Mouse (Mus musculus) cerebellum, adult 2 months (tissue): Measurements from ENCODE around the gene Nav3. TPM values are rescaled to one million over a fixed set of nuclear protein-coding genes. Genes with fewer than 3 reads are reported as not detected.
A peak's percentile ranks its signal among the peaks of the same experiment; 100 is the strongest.

Source experiments
- DNase-seq, 2 experiments: peaks; one replicate each; pipeline ENCODE4 v3.0.0; 2021
- H3K27ac ChIP-seq: fragments of 200-500 bp; 2 replicates; pipeline ENCODE4 v1.5.1; 2012; ENCODE audit warnings: low read length, control low read depth, inconsistent platforms; ENCODE audit not compliant: insufficient read depth
- H3K27me3 ChIP-seq: fragments of 200-500 bp; 2 replicates; pipeline ENCODE4 v1.6.1; 2012; ENCODE audit warnings: inconsistent platforms, mild to moderate bottlenecking, low read length, moderate library complexity; ENCODE audit not compliant: control insufficient read depth, insufficient read depth
- H3K4me1 ChIP-seq: fragments of 200-500 bp; 2 replicates; pipeline ENCODE4 v1.6.1; 2011; ENCODE audit warnings: low read length; ENCODE audit not compliant: control insufficient read depth, insufficient read depth
- H3K4me3 ChIP-seq: fragments of 200-500 bp; replicated peaks from 2 replicates; pipeline ENCODE3; 2011; ENCODE audit warnings: mild to moderate bottlenecking, low read depth, low read length, control low read depth; ENCODE audit not compliant: insufficient read depth
- CTCF ChIP-seq: fragments of 200-500 bp; IDR thresholded peaks from 2 replicates; pipeline ENCODE4 v1.5.1; 2011; ENCODE audit warnings: low read depth, mild to moderate bottlenecking, control low read depth, low read length, moderate library complexity, borderline replicate concordance; ENCODE audit not compliant: insufficient read depth
- POLR2A ChIP-seq: fragments of 200-500 bp; IDR thresholded peaks from 2 replicates; pipeline ENCODE4 v1.6.1; 2011; ENCODE audit warnings: low read length, control low read depth, borderline replicate concordance; ENCODE audit not compliant: insufficient read depth
- WGBS: fragments of 180-500 bp; shearing (Covaris S2); methylation state at CpG from one replicate; pipeline ENCODE4 v1.1.7; 2018; 5-methylcytosine and 5-hydroxymethylcytosine counted together
- polyA plus RNA-seq: library from polyadenylated mRNA; depleted of rRNA; stranded (reverse); fragments of >200 nt; gene quantifications from 2 replicates; pipeline ENCODE4 v1.2.3, GENCODE M21; 2012

Nav3 gene
- polyA plus RNA-seq, 1 experiment, result 10.6 TPM

DNA sequence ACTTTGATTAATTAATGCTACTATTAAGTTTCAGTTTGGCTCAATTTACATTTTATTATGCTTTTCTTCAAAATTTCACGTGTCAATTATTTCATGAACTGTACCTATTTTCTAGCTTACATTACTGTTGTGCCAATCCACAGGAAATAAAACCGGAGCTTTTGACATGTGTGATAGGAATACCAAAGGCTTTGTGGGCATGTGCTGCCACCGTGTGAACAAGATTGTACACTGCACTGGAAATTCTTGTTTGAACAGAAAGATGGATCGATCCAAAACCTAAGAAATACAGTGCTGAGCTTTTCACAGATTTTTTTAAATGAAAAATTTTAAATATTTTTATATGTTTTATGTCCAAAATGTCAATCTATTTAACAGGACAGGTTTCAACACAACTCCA, 591.3 kb downstream of the Nav3 start:
- TF ChIP-seq POLR2A, result no peak
- TF ChIP-seq CTCF, result peak; percentile 25; the same call in 1 of the 2 replicates
- peak; percentile 50 to 56 for DNase-seq
- no peaks in the 10 kb centered on the region for H3K27me3 ChIP-seq
- 4% methylated on average over 4 of the region's 4 CpGs for WGBS
- no peak overlapping the region for H3K4me3 ChIP-seq
- H3K4me1 ChIP-seq, result no peaks in the 10 kb centered on the region
- H3K27ac ChIP-seq, result no peak overlapping the region

DNA sequence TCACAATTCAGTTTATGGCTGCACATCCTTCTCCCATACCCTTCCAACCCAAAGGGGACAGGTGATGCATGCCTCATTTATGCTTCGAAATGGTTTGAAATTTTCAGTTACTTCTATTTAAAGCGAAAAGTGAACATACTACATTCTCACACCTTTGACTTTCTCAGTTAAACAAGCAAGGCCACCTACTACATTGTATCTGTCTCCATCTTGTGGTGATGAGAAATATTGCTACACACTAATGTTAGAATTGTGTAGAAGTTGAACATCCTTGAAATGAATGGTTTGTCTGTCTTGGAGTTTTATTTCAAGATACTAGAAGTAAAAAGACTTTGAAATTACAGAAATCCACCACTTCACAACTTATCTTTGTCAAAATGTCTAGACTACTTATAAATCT, 594.7 kb downstream of the Nav3 start:
- Histone ChIP-seq H3K27me3 (no peaks in the 10 kb centered on the region), H3K27ac (no peak overlapping the region), H3K4me1 (no peaks in the 10 kb centered on the region), H3K4me3 (no peak overlapping the region)
- peak in 1 of 2 experiments; percentile 38 for DNase-seq
- TF ChIP-seq CTCF, result peak; percentile 40; the same call in 1 of the 2 replicates
- no peak for TF ChIP-seq POLR2A
- 44% methylated on average over 2 of the region's 2 CpGs for WGBS

DNA sequence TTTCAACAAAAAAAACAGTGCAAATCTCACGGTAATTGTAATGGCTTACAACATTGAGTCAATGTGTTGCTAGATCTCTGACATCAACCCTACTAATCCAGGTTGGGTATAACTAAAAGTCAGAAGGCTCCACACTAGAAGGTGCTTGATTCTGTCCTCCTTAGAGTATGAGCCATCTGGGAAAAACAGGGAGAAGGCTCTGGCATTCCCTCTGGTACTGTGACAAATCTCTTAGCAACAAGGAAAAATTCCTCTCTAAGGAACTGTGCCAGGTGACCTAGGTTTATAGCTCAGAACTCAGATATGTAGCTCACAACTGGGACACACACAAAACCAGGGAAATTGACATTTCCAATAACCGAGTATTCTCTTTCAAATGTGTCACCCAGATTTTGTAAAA, 597.4 kb downstream of the Nav3 start:
- DNase-seq, result peak in 1 of 2 experiments; percentile 20
- TF ChIP-seq CTCF, result no peak
- no peak for TF ChIP-seq POLR2A
- no peaks in the 10 kb centered on the region for H3K4me1 ChIP-seq
- H3K27ac ChIP-seq, result no peak overlapping the region
- no peaks in the 10 kb centered on the region for H3K27me3 ChIP-seq
- WGBS, result 79% methylated on average over 2 of the region's 2 CpGs
- no peak overlapping the region for H3K4me3 ChIP-seq

DNA sequence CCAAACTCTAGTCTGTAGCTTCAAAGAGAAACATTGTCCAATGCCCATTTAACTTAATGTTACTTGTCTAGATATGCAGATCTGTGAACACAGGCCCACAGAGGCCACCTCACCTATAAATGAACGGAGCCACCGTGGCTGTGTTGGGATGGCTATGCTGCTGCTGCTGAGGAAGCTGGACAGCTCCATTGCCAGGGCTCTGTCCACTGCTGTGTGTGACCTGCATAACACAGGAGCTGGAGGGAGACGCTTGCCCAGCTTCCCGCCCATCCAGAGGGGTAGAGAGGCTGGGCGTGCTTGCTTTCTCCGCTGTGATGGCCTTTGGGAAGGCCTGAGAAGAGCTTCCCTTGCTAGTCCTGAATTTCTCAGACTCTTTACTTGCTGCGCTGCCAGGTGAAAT, 603.6 kb downstream of the Nav3 start:
- Histone ChIP-seq H3K4me1 (no peaks in the 10 kb centered on the region), H3K27me3 (no peaks in the 10 kb centered on the region), H3K27ac (no peak overlapping the region), H3K4me3 (no peak overlapping the region)
- TF ChIP-seq CTCF, result no peak
- TF ChIP-seq POLR2A, result no peak
- DNase-seq, result no peak
- 74% methylated on average over 7 of the region's 7 CpGs for WGBS

DNA sequence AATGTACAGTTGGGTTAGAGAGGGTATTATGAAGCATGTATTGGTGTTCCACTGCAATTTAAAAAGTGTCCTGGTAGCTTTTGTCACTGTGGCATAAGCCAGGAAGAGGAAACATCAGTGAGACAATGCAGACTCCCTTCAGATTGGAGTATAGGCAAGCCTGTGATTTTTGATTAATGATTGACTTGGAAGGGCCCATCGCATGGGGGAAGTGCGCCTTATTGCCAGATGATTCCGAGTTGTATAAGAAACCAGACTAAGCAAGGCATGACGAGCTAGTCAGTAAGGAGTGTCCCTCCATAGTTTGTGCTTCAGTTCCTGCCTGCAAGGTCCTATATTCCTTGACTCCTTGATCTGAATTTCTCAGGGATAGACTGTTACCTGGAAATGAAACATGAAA, 608.4 kb downstream of the Nav3 start:
- Histone ChIP-seq H3K4me1 (no peaks in the 10 kb centered on the region; the same call in 1 of the 2 replicates), H3K27me3 (no peaks in the 10 kb centered on the region), H3K27ac (no peak overlapping the region), H3K4me3 (no peak overlapping the region)
- TF ChIP-seq CTCF, result no peak
- no peak for TF ChIP-seq POLR2A
- WGBS, result 89% methylated on average over 4 of the region's 4 CpGs
- no peak for DNase-seq

DNA sequence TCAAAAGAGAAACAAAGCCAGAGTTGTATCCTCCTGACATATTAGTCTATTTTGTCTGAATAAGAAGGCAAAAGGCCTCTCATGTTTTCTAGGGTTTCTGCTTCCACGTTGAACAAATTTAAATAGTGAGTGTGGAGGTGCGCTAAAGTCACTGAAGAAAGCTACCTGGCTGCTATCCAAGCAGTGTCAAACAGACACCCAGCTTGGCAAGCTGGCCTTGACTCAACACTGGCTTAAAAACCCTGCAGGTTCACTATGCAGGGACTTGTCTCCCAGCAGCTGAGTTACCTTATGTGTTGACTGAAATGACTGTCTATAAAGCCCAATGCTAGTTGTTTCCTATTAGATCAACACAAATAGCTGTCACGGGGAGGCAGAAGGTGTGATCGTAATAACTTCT, 612.3 kb downstream of the Nav3 start:
- no peaks in the 10 kb centered on the region; the same call in 1 of the 2 replicates for H3K4me1 ChIP-seq
- no peak overlapping the region for H3K4me3 ChIP-seq
- TF ChIP-seq POLR2A, result no peak
- TF ChIP-seq CTCF, result no peak
- H3K27ac ChIP-seq, result no peak overlapping the region
- H3K27me3 ChIP-seq, result no peaks in the 10 kb centered on the region
- WGBS, result 42% methylated on average over 4 of the region's 4 CpGs
- DNase-seq, result peak in 1 of 2 experiments; percentile 28

DNA sequence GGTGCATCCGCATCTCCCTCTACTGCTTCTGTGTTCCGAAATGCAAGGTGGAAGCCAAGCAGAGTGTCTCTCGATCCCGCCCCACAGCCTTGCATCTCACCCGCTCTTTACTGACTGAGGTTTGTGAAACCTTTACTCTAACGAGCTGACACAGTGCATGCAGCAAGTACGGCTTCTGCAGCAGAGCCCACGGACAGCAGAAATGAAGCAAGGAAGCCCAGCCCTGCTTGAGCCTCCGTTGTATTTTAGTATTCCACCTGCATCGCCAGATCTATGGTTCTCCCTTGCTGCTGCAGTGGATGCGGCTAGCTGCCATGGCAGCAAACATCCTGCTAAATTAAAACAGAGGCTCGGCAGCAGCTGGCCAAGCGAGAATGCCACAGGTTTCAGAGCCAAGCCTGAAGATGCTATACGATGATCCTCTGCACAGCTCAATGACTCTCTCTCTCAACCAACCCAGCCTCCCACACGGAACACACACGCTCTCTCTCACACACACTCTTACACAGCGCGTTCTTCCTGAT, 623.2 kb downstream of the Nav3 start:
- H3K4me3 ChIP-seq, result peak overlapping the region; percentile 63
- no peak overlapping the region for H3K27ac ChIP-seq
- no peak for TF ChIP-seq POLR2A
- H3K27me3 ChIP-seq, result no peaks in the 10 kb centered on the region
- 1% methylated on average over 18 of the region's 18 CpGs for WGBS
- H3K4me1 ChIP-seq, result no peaks in the 10 kb centered on the region
- peak; percentile 56 to 59 for DNase-seq

DNA sequence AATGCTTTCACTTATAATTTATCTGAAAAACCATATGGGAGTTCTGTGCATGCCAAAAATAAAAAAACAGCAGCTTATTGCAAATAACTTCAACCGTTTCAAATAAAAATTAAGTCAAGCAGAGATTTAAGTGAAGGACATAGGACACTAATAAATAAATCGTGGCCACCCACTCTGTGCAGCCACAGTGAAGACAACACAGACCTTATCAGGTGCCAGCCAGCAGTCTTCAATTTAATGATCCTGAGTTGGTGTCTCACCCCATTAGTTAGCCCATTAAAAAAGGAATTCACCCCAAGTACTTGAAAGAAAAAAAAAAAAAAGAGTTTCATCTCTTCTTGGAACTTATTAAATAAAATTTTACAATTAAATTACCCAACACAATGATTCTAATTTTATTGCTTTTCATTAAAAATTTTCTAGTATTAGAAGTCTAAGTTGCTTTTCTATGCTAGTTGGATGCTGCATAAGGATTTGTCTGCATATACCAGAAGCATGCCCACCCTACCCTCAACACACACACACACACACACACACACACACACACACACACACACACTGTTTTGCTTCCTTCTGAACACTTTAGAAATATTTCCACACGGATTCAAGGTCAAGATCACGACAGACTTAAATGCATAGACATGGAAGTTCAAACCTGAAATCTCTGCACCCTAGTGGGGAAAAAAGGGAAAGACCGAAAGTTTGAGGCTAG, 649.1 kb downstream of the Nav3 start:
- DNase-seq, result no peak
- TF ChIP-seq POLR2A, result no peak
- no peak for TF ChIP-seq CTCF
- no peak overlapping the region for H3K27ac ChIP-seq
- H3K4me3 ChIP-seq, result no peak overlapping the region
- no peaks in the 10 kb centered on the region for H3K4me1 ChIP-seq
- no peaks in the 10 kb centered on the region for H3K27me3 ChIP-seq
- 72% methylated on average over 5 of the region's 5 CpGs for WGBS
